Mouse (Mus musculus): ENCODE measurements at regions not wholly inside any gene's neighbourhood (a gene's known extent, or its start where the extent isn't known, plus 50 kb on each side); places are given as distances from the start of the nearest gene placed in this dataset.

GRCm38 (mm10) chr6:31995977-31996376, 54.1 kb upstream of the 1700012A03Rik start:
- in situ Hi-C loops (cut with MboI, MseI), result no loop called here

- in situ Hi-C loops (cut with MboI, MseI), result no loop called here
Measured at GRCm38 (mm10) chr6:31995249-31995648, 54.8 kb upstream of the 1700012A03Rik start.

- in situ Hi-C loops (cut with MboI, MseI), result no loop called here
Measured at GRCm38 (mm10) chr6:31985698-31986097, 64.3 kb upstream of the 1700012A03Rik start.

GRCm38 (mm10) chr6:31976705-31977104, 73.3 kb upstream of the 1700012A03Rik start:
- in situ Hi-C loops (cut with MboI, MseI), result no loop called here

GRCm38 (mm10) chr6:31948063-31948481, 102.0 kb upstream of the 1700012A03Rik start:
- in situ Hi-C loops (cut with MboI, MseI), result no loop called here

- in situ Hi-C loops (cut with MboI, MseI), result no loop called here
Measured at GRCm38 (mm10) chr6:31946572-31946971, 103.5 kb upstream of the 1700012A03Rik start.

- in situ Hi-C loops (cut with MboI, MseI), result no loop called here
Measured at GRCm38 (mm10) chr6:31945347-31945746, 104.7 kb upstream of the 1700012A03Rik start.

GRCm38 (mm10) chr6:31944546-31944945, 105.5 kb upstream of the 1700012A03Rik start:
- in situ Hi-C loops (cut with MboI, MseI), result no loop called here

- in situ Hi-C loops (cut with MboI, MseI), result no loop called here
Measured at GRCm38 (mm10) chr6:31942696-31943095, 107.3 kb upstream of the 1700012A03Rik start.

- in situ Hi-C loops (cut with MboI, MseI), result loop anchor here (10.0 kb wide), 2 partner anchors 376 to 656 kb away; no protein-coding TSS in a partner anchor
Measured at GRCm38 (mm10) chr6:31938216-31938814, 111.7 kb upstream of the 1700012A03Rik start.

- in situ Hi-C loops (cut with MboI, MseI), result loop anchor here (10.0 kb wide), 2 partner anchors 378 to 658 kb away; no protein-coding TSS in a partner anchor
Measured at GRCm38 (mm10) chr6:31937146-31937545, 112.9 kb upstream of the 1700012A03Rik start.

- in situ Hi-C loops (cut with MboI, MseI), result loop anchor here (10.0 kb wide), 2 partner anchors 380 to 660 kb away; no protein-coding TSS in a partner anchor
Measured at GRCm38 (mm10) chr6:31934826-31935225, 115.2 kb upstream of the 1700012A03Rik start.

- in situ Hi-C loops (cut with MboI, MseI), result loop anchor here (10.0 kb wide), 2 partner anchors 381 to 661 kb away; no protein-coding TSS in a partner anchor
Measured at GRCm38 (mm10) chr6:31933956-31934355, 116.1 kb upstream of the 1700012A03Rik start.

GRCm38 (mm10) chr6:31933364-31933763, 116.7 kb upstream of the 1700012A03Rik start:
- in situ Hi-C loops (cut with MboI, MseI), result loop anchor here (10.0 kb wide), 2 partner anchors 381 to 661 kb away; no protein-coding TSS in a partner anchor

GRCm38 (mm10) chr6:31931116-31931515, 118.9 kb upstream of the 1700012A03Rik start:
- in situ Hi-C loops (cut with MboI, MseI), result loop anchor here (10.0 kb wide), 2 partner anchors 384 to 664 kb away; no protein-coding TSS in a partner anchor

GRCm38 (mm10) chr6:31929165-31929564, 120.9 kb upstream of the 1700012A03Rik start:
- in situ Hi-C loops (cut with MboI, MseI), result loop anchor here (10.0 kb wide), 1 partner anchor 806 kb away; no protein-coding TSS in a partner anchor

GRCm38 (mm10) chr6:31927181-31927580, 122.9 kb upstream of the 1700012A03Rik start:
- in situ Hi-C loops (cut with MboI, MseI), result loop anchor here (10.0 kb wide), 1 partner anchor 808 kb away; no protein-coding TSS in a partner anchor

- in situ Hi-C loops (cut with MboI, MseI), result loop anchor here (10.0 kb wide), 1 partner anchor 810 kb away; no protein-coding TSS in a partner anchor
Measured at GRCm38 (mm10) chr6:31924669-31925046, 125.4 kb upstream of the 1700012A03Rik start.

GRCm38 (mm10) chr6:31923951-31924668, 125.9 kb upstream of the 1700012A03Rik start:
- in situ Hi-C loops (cut with MboI, MseI), result loop anchor here (10.0 kb wide), 1 partner anchor 811 kb away; no protein-coding TSS in a partner anchor

GRCm38 (mm10) chr6:31921561-31922152, 128.4 kb upstream of the 1700012A03Rik start:
- in situ Hi-C loops (cut with MboI, MseI), result loop anchor here (10.0 kb wide), 1 partner anchor 813 kb away; no protein-coding TSS in a partner anchor

GRCm38 (mm10) chr6:31917411-31918131, 132.5 kb upstream of the 1700012A03Rik start:
- in situ Hi-C loops (cut with MboI, MseI), result no loop called here

Measured in T-helper 2 cell (primary cell).